Mouse (Mus musculus) ES-E14 (cell line): ENCODE results near the gene Klc3.

Source experiments
- CHD2 ChIP-seq: IDR thresholded peaks from 2 replicates; pipeline ENCODE4 v1.6.1; 2014; ENCODE audit warnings: mild to moderate bottlenecking, low read depth, low read length, inconsistent platforms
- HCFC1 ChIP-seq: IDR thresholded peaks from 2 replicates; pipeline ENCODE4 v1.6.1; 2012; ENCODE audit warnings: low read length, inconsistent platforms, borderline replicate concordance; ENCODE audit not compliant: insufficient read depth
- MAFK ChIP-seq: IDR thresholded peaks from 2 replicates; pipeline ENCODE4 v1.6.1; 2014; ENCODE audit warnings: mild to moderate bottlenecking, low read depth, low read length, inconsistent platforms; ENCODE audit not compliant: insufficient read depth
- ZC3H11A ChIP-seq: IDR thresholded peaks from 2 replicates; pipeline ENCODE4 v1.6.1; 2012; ENCODE audit warnings: low read depth, mild to moderate bottlenecking, inconsistent platforms, low read length, borderline replicate concordance
- ZNF384 ChIP-seq: IDR thresholded peaks from 2 replicates; pipeline ENCODE4 v1.6.1; 2012; ENCODE audit warnings: low read depth, low read length, inconsistent platforms

- TF ChIP-seq CHD2 (no peak), HCFC1 (no peak), ZNF384 (no peak), ZC3H11A (no peak), MAFK (no peak)
These were observed 34.0 kb downstream of the Klc3 start for GRCm38 (mm10) chr7:19369823-19370425.
